Mouse (Mus musculus): ENCODE data around the gene March4.

Gene March4

DNA sequence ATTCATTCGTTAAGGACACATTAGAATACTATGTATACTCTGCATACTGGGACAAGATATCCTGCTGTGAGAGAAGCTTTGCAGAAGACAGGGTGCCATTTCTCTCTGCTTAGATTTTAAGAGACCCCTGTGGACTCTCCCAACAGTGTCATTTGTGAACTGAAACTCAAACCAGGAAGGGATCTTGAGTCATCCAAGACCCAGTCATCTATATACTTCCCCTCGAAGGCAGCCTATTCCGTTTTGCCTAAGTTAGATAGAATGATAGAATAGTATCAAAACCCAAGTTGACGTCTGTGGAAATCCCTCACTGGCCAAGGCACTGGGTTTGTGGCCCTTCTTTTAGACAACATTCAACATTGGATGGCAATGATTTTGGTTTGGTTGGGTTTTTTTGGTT is 7.5 kb downstream of the March4 start:
- no peak for DNase-seq

DNA sequence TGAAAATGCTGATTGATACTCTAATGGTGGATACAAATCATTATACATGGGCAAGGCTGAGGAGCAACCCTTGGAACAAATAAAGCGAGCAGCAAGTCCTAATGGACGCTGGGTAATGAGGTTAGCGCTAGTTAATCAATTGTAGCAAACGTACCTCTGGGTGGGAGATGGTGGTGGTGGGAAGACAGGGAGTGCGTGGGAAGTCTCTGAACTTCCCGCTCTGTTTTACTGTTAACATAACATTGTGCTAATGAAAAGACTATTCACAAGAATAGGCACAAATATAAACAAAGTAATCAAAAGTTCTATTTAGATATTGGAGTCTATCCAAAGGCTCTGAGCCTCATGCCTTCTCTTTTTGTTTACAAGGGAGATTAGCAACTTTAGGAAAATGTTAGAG is 13.1 kb downstream of the March4 start:
- DNase-seq = no peak

DNA sequence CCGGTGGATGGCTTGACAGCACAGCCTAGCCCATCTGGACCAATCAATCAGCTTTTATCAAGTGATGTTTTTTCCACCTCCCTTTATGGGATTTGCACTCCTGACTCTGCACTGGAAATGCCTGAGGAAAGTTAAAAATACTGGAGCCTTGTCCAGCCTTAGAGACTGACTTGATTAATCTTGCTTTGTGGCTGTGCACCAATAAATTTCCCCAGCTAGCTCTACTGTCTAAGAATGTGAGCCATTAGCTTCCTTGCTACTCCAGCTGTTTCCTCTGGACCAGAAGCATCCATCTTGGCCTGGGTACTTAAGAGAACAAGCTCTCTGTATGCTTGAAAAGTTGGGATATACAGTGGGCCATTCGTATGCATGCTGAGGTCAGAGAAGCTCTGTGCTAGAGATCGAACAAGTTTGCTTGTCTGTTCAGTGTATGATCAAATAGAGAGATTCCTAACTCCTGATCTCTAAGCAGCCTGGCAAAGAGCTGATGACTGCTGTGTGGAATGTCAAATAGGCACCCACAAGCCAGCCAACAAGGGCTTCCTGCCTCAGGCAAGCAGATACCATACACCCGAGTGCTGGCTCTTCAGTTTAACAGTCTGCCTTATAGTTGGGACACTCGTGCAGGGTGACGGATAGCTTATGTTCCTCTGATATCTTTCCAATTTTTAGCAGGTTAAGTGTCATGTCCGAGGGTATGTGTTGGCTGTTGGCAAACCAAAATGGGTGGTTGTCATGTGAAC is 25.8 kb downstream of the March4 start:
- no peak for DNase-seq

DNA sequence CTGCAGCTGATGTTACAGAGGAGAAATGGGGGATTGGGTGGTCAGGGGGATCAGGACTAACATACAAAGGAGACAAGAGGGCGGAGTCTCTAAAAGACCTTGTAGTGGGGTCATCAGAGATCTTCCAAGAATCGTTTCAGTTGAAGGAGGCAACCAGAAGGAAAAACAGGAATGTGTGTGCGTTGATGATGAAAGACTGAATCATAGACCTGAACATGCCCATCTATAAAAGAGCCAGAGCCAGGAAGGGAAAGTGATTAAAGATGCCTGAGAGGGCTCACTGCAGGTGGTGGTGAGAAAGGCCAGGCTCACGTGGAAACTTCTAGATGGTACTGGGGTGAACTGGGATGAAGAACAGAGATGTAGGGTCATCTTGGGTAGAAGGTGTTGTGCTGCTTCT is 27.2 kb downstream of the March4 start:
- no peak for DNase-seq

DNA sequence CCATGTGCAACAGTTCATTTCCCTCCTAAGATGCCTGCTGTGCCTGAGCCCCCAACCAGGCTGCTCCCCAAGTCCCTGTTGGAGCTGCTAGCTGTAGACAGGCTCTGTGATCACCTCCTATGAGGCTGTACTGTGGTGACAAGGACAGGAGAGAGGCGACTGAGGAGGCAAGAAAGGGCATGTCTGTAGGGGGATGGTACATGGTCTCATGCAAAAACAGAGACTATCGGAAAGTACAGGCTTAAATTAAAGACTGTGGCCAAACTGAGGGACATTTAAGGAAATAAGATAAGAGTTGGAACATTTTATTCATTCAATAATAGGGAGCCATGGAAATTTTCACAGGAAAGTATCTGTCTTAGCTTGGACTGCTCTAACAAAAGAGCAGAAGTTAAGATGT is 29.1 kb downstream of the March4 start:
- no peak for DNase-seq

DNA sequence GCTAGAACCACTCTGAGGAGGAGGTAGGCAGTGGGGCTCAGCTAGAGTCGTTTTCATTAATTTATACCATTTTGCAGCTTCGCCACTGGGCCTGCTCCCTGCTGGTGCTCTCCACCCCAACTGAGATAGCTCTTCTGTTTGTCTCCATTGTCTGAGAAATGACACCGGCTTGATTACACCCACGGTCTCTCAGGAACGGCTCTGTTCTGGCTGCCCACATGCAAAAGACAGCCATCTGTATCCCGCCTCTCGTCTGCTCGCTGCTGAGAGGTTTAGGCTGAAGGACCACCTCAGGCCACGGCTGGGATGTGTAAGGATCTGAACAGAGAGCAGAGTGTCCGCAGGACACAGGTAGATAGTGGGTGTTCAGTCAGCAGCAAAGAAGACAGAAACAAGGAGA is 30.5 kb downstream of the March4 start:
- DNase-seq = no peak

DNA sequence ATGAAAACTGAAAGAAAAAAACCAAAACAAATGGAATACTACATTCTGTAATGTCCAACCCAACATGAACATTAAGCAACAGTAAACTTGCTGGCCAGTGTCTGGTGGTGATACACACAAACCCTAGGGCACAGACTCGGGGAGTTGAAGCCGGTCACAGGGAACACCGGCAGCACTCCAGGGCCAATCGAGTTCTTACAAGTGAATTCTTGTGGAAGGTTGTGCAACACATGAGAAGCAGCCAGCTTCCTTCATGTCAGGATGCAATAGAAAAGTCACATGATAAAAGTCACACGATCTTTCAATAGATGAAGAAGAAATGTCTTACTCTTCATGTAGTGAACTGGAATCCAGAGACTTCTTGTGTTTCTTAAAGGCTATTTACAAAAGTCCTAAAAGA is 39.1 kb downstream of the March4 start:
- DNase-seq = no peak

DNA sequence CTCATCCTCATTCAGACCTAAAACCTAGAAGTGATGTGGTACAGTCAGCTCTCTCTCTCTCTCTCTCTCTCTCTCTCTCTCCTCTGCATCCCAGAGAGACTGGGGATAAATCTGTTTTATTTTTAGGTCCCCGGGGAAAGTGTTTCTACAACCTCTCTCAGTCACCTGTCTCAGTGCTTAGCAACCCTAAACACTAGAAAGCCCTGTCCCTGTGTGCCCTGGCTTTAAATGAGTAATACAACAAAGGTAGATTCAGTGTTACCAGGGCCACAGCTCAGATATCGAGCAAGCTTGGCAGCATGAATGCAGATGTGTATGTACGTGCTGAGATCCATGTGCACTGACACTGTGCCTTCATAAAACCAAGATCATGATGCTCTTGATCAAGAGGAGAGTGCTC is 43.3 kb downstream of the March4 start:
- DNase-seq = no peak

DNA sequence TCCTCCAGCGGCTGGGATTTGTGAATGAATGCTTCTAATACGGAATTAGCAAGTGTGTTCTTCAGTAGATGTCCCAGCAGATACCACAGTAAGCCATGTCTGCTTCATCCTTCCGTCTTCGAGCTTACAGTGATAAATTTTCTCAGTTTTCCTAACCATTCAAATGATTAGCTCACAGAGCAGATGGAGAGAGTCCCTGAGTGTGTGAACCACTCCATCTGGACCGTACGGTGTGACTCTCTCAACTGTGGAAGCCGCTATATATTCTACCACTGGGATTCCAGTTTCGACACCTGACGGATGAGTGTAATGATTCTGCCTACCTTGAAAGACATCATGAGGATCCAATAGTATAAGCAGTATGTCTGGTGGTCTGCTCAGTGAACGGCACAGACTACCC is 44.1 kb downstream of the March4 start:
- no peak for DNase-seq

DNA sequence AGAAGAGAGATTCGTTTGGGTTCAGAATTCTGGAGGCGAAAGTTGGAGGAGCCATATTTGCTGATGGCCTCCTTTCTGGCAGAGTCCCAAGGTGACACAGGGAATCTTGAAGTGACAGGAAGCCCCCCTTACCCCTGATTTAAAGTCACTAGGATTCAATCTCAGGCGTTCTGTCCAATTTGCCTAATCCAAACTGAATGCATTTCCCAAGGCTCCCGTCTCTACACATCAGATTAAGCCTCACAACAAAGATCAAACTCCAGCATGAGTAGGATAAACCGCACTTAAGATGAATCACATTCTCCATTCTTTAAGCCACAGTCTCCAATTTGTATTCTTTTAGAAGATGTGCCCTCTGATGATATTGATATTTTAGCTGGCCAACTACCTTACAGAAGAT is 45.4 kb downstream of the March4 start:
- DNase-seq = no peak

DNA sequence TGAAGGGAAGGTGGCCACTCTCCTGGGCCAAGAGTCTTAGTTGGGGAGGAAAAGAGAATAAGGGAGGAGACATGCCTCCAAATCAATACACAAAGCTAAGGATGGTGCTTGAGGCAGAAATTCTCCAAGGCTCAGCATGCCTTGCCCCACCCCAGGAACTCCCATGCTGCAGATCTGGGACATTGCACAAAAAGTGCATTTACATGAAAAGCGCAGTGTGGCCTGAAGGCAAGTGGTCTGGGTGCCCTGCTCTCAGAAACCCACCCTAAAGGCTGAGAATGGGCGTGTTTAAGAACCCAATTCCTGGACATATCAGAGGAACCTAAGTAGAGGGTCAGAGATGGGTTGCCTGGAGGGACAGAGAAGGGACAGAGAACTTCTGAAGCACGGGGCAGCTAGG is 45.9 kb downstream of the March4 start:
- DNase-seq = no peak

DNA sequence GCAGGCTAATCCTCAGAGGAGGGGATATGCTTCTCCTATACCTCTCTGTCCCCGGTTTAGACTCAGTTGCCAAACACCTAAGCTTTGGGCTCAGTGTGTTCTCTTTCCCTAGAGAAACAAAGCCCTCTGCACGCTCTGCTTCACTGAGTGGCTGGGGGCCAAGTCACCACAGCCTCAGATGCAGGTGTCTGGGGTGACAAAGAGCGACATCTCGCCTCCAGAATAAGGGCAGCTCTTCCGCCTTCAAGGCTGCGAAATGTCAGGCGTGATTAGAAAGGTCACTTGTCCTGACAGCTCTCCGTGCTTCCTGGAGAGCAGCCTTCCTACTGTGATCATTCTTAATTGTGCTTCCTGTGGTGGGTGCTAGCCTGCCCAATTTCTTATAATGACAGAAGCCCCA is 46.5 kb downstream of the March4 start:
- DNase-seq = no peak

DNA sequence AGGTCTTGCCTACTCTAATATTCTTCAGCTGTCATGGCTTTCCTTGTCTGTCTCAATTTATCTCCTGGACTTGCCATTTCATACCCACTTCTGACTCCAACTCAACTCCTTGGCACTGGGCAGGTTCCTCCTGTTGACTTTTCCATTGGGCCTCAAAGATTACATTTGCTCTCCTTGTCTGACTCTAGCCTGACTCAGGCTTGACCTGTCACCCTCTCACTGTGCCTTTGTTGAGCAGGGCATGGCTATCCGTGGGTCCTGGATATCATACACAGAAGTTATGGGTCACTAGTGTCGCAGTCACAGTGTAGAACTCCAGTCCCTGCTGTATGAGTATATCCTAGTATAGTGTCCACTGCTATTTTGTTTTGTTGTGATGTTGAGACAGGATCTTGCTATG is 60.1 kb downstream of the March4 start:
- DNase-seq = no peak

DNA sequence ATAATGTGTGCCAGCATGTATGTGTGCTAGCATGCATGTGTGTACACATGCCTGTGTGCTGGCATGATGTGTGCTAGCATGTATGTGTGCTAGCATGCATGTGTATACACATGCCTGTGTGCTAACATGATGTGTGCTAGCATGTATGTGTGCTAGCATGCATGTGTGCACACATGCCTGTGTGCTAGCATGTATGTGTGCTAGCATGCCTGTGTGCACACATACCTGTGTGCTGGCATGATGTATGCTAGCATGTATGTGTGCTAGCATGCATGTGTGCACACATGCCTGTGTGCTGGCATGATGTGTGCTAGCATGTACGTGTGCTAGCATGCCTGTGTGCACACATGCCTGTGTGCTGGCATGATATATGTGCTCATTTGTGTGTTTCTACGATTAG is 67.7 kb downstream of the March4 start:
- DNase-seq = no peak

DNA sequence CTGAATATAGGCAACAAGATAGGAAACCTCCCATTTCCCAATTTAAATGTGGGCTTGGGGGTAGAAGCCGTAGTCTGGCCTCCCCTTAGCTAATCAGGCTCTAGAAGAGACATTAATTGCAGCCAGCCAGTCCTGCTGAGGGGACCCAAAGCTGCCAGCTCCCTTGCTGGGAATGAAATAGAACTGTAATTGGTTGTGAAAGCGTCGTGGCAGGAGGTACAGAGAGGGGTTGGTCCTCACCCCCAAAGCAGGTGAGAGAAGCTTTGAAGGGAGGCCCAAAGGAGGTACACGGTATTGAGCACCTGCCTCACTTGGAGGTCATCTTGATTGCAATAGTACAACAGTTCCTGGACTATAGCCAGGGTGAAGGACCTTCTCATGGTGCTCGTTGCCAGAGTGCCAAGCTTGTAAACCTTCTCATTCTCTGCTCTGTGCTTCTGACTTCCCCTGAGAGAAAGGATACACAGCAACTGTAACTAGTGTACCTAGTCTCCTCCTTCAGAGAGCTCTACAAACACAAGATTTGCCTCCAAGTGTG is 68.2 kb downstream of the March4 start:
- DNase-seq = no peak

DNA sequence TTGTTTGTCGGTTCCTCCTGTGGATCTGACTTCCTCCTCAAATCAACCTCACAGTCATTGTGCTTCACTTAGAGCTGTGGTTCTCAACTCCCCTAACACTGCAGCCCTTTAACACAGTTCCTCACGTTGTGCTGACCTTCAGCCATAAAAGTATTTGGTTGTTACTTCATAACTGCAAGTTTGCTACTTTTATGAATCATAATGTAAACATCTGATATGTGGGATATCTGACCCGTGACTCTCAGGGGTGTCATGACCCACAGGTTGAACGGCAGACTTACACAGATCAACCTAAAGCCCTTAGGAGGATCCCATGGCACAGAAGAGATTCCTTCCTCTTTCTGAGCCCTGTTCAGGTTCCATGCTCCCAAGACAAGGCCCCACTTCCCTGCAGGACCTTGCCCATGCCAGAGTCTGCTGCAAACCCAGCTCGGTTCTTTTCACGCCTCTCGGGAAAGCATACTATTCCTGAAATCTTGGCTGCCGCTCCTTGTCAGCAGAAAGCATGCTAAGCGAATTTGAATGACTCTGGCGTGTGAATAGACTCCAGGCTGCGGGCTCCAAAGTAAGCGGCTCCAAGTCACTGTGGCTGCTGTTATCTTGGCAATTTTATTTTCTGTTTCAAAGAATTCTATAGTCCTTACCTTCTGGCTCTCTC is 71.7 kb downstream of the March4 start:
- DNase-seq = no peak

DNA sequence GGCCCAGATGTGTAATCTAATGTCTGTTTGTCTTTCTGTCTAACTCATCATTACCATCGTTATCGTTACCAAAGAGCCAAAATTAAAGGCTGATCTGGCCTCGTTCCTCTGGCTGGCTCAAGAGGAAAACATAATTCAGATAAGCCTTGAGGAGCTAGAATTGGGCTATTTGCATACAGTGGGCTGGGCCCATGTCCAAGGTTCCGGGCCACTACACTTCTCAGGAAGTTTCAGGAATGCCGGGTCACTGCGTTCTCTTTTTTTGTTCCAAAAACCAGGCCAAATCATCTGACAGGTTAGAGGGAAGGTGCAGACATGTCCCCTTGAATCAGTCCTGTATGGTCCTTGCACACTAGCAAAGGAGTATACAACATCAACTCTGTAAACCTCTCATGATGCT is 74.2 kb downstream of the March4 start:
- no peak for DNase-seq

DNA sequence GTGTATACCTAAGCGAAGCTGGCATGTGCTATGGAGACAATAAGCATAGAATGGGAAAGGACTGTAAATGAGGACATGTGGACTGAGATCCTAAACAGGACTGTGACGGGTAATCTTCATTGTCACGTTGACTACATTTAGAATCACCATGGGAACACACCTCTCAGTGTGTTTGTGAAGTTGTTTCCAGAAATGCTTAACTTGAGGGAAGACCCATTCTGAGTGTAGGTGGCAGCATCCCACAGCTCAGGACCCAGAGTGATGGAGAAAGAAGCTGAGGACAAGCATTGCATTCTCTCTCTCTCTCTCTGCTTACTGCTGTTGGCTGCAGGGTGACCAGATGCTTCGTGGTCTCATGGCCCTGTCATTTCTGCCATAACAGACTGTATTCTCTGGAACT is 79.1 kb downstream of the March4 start:
- no peak for DNase-seq

DNA sequence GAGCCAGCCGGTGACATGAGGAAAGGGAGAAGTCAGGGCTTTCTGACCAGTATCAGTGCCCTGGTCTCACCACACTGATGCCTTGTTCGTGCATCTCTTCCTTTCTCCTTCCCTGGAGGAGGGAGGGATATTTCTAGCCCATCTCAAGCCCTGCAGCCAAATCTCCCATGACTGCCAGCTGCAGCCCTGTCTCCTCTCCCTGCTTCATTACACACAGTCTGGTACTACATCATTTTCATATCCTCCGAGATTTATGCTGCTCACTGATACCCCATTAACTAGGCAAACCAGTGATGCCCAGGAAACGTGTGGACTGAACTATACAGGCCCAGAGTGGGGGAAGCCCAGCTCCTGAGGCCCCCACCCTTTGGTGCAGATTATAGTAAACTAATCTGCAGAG is 80.8 kb downstream of the March4 start:
- no peak for DNase-seq

DNA sequence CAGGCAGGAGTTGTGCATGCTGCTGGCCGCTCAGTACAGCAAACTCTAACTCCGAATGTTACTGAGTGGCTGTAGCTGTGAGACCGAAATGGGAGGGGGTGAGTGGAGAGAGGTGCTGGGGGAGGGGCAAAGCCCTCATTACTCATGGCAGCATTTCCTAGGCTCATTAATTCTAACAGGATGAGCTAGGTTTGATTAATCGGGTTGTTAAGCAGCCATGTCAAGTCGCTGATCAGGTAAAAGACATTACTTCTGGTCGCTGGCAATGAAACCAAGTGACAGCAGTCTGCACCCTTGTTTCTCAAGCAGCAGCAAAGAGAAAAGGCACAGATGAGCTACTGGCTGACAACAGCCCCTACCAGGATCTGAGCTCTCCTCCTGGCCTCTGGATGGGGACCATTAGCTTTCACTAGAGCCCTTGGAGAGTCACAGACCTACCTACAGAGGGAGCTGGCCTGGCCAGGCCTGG is 82.0 kb downstream of the March4 start:
- no peak for DNase-seq

DNA sequence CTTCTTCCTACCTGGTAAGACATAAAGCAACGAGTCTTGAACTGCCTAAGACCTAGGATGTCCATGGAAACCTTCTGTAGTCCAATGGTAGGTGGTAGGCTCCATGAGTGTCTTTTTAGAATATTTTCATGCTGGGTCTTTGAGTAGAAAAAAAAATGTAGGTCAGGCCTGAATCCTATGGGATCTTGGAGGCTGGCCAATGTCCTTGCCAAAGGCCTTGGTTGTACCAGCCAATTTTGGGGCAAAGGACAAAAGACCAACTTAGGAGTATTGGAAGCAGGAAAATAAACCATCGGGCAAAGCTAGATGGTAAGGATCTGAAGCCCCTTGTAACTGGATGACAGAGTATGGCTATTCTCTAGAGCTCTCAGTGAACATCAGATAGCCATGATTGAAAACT is 83.9 kb downstream of the March4 start:
- DNase-seq = no peak

DNA sequence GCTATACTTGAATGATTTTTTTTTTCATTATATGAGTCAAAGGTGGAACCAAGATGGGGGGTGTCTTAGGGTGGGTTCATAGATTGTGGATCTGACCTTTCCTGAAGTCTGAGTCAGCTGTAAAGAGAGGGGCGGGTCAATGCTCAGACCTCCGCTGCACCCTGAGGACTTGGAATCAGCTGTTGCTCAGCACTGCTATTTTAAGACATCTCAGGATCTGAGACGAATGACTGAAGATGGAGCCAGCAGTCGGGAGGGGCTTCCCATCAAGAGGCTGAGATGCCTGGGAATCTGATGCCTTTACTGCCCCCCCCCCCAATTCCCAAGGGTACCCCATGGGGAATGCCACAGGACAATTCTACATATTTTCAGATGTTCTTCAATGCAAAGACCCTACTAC is 85.9 kb downstream of the March4 start:
- no peak for DNase-seq

DNA sequence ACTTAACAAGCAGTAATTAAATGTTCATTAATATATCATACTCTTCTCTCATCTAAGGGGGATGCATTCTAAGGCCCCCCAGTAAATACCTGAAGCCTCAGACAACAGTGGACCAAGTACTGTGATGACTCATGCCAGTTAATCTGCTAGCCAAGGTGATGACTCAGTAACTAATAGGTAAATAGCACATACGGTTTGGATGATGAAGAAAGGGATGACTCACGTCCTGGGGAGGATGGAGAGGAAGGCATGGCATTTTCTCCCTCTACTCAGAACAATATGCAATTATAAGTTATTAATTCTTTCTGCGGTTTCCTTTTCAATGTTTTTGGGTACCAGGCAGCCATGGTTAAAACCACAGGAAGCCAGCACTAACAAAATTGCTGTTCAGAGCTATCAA is 87.0 kb downstream of the March4 start:
- DNase-seq = no peak

DNA sequence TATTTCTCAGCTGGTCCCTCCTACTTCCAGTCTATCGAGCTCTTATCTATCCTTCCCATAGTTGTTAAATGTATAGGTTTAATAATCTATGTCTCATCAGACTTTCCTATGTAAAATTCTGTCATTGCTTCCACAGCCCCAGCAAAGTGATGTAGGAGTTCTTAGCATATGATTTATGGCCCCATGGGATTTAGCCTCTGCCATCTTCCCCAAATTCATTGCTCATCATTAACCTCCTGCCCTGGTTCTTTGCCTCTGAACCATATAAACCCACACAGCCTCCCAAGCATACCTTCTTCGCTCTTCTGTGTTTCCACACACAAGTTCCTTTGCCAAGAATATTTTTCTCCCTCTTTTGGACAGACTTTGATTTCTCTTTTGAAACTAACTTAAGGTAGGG is 94.0 kb downstream of the March4 start:
- DNase-seq = no peak

DNA sequence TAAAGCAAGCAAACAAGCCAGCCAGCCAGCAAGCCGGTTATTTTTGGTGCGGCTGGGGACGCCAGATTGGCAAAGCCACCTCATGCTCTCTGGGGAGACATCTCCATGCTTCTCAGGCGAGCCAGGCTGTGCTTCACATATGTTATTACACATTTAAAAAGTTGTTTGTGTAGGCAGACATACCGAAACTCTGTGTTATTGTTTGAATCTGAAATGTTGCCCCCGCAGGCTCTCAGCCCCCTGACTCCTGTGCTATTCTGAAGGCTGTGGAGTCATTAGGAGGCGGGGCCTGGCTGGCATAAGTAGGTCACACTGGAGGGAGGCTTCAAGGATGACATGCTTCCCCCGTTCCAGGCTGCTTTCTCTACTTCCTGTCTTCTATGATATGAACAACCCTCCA is 97.6 kb downstream of the March4 start:
- DNase-seq = no peak

Measured in liver (tissue).